Mouse (Mus musculus): ENCODE data around the gene Dnajc30.
"Not testable (repeated sequence)": the region's sequence is repeated elsewhere in the genome, so short reads cannot be mapped to it uniquely, and the experiment has no call there.

The Dnajc30 gene

DNA sequence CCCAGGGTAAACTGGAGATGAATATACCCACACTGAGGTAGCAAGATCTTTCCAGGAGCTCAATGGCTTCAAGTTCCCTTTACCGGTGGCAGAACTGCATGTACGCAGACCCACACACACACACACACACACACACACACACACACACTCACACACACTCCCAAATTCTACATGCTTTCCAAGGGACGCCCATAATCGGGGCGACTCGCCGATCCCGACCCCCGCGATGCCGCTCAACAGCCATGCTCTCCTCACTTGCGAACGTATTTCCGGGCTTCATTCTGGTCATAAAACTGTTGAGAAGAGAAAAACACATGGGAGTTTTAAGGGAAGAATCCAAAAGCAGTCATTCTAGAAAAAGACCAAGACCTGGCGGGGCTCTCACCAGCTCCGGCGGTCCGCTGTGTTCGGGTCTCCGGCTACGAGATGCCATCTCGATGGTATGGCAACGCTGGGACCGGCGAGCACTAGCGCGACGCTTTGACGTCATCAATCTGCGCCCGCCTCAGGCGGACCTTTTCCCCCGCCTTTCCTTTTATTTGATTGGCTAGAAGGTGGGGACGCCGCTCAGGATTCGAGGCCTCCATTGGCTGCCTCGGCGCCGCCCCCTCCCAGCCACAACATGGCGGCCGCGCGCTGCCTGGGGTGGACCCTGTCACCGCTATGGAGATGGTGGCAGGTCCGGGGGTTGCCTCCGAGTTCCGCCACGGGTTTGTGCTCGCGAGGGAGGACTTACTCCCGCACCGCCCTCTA lies at the start of gene Dnajc30:
Gene Dnajc30, plus strand, starts transcription at position 574 of the 753 bp plus-strand sequence.
- DNase-seq: peak; percentile 96 to 98

DNA sequence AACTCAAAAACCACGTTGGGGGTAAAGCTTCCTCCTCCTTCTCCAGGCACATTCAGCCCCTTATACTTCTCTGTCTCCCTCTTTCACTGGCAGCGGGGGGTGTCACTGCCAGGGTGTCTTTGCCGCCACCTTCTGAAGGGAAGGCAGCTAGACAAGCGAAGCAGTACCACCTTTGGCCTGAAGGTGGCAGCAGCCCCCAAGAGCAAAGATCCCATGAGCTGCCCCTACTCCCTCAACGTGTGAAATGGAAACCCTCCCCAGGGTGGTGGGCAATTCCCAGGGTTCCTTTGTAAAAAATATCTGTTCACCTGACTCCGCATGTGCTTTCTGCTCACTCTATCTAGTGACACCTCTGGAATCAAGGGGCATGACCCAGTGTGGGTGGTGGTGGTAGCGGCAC lies 48.5 kb upstream of the Dnajc30 start:
- DNase-seq: peak; percentile 86 to 92

GRCm38 (mm10) chr5:135016224-135016759 lies 47.7 kb upstream of the Dnajc30 start:
- no peak for DNase-seq

- peak; percentile 92 to 93 for DNase-seq
Observed at GRCm38 (mm10) chr5:135021814-135022213, 42.2 kb upstream of the Dnajc30 start.

DNA sequence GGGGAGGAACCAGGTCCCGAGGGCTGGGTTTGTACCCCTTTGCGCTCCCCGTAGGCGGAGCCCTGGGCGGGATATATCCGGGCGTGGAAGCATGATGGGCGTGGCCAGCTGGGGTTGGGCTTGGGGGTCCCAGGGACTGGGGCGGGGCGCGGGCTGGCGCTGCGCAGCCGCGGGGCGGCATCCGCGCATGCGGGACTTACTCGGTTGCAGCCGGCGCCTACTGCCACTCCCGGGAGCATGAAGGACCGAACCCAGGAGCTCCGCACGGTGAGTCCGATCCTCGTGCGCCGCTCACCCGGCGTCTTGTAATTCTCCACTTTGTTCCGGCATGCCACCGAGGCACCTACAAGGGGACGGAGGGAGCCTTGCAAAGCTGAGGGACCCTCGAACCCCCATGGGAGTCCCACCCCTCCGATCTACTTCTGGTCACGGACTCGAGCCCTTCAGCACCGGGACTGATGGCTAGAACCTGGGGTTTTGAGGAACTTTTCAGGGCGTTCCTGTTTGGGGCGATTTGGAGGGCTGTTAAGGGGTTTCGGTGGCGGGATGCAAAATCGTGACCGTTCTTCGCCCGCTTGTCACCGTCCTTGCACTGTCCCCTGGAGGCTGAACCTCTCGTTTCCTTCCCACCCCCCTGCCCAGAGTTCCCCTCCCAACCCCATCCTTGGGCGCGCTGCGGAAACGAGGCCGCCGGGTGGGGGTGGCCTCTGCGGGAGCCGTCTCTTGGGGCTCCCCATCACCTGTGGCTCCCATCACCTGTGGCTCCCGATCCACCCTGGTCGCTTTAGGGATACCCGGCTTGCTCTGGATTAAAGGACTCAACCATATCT lies 40.4 kb upstream of the Dnajc30 start, which contains the start of gene Stx1a:
Gene Stx1a, plus strand, starts transcription at position 139 of the 830 bp plus-strand sequence.
- peak; percentile 47 to 54 for DNase-seq

DNA sequence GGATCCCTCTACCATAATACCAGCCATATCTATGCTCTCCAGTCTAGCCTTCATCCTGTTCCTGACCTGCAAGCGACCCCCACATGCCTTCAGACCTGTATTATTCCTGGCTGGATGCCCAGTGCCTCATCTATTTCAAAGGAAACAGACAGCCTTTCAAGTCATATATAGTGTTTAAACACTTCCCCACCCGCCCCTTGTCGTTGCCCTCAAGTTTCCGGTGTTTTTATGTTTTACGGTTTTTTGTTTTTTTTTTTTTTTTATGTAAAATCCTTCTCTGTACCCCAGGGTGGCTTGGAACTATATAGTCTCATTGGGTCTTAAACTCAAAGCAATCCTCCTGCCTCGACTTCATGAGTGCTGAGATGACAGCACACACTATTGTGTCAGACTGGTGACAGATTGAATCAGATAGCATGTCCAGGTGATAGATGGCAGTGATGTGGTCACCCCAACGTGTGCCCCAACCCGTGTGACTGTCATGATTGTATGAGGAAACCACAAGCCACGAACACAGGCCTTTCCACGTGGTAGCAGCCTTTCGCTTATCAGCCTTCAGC lies 39.3 kb upstream of the Dnajc30 start:
- DNase-seq: no peak

- no peak for DNase-seq
Observed at GRCm38 (mm10) chr5:135025899-135026298, 38.1 kb upstream of the Dnajc30 start.

GRCm38 (mm10) chr5:135029007-135029854 lies 34.8 kb upstream of the Dnajc30 start:
- peak; percentile 71 to 76 for DNase-seq

GRCm38 (mm10) chr5:135032581-135032980 lies 31.4 kb upstream of the Dnajc30 start:
- DNase-seq: no peak

DNA sequence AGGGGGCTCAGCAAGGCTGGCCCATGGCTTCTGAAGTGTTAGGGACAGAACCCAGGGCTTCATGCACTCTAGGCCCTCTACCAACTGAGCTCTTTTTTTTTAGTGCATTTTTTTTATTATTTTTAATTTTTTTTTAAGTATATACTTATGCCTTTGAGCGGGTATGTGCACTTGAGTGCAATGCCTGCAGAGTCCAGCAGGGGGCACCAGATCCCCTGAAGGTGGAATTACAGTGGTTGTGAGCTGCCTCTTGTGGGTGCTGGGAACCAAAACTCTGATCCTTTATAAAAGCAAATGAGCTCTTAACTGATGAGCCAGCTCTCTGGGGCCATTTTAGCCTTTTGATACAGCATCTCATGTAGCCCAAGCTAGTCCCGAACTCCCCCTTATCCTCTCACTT lies 29.4 kb upstream of the Dnajc30 start:
- DNase-seq: no peak

GRCm38 (mm10) chr5:135035608-135036359 lies 28.2 kb upstream of the Dnajc30 start:
- DNase-seq: no peak

GRCm38 (mm10) chr5:135037946-135038345 lies 26.1 kb upstream of the Dnajc30 start:
- DNase-seq: peak in 1 of 2 experiments; percentile 28

GRCm38 (mm10) chr5:135039541-135039940 lies 24.5 kb upstream of the Dnajc30 start:
- no peak for DNase-seq

DNA sequence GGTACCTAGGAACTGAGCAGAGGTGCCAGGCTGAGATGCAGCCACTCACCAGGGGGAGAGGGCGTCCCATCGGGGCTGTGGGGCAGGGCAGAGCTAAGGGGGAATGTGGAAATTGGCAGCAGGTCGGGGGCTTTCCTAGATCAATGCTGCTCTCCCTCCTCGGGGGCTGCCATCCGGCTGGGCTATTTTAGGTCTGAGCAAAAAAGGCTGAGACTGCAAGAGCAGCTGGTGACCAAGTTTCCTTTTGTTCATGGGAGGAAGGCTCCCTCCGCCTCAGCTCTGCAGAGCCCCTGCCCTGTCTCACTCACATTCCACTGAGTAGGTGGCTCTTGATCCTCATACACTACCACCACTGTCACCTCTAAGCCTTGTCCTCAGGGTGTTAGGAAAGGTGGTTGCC lies 23.9 kb upstream of the Dnajc30 start:
- no peak for DNase-seq

DNA sequence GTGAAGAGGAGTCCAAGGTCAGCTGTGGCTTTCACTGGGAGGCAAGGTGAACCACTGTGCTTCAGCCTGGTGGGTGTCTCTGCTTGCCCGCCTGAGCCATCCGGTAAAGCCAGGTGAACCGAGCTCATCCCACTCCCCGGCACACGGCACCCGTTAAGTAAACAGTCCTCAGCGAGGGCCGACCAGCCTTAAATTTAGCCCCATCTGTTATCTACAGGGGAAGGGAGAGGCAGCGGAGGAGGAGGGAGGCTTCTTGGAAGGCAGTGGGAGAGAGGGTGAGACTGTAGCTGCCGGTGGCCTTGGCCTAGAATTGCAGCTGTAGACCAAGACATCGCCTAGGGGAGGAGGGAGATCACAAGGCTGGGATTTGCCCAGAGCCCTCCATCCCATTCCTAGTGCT lies 23.2 kb upstream of the Dnajc30 start:
- no peak for DNase-seq

GRCm38 (mm10) chr5:135042105-135042788 lies 21.8 kb upstream of the Dnajc30 start:
- no peak for DNase-seq

GRCm38 (mm10) chr5:135044575-135044974 lies 19.4 kb upstream of the Dnajc30 start:
- DNase-seq: no peak

- DNase-seq: no peak
Observed at GRCm38 (mm10) chr5:135048539-135048938, 15.5 kb upstream of the Dnajc30 start.

GRCm38 (mm10) chr5:135049268-135049667 lies 14.7 kb upstream of the Dnajc30 start:
- not testable (repeated sequence) for DNase-seq

GRCm38 (mm10) chr5:135053356-135053755 lies 10.6 kb upstream of the Dnajc30 start:
- no peak for DNase-seq

GRCm38 (mm10) chr5:135064382-135064766 lies 372 bp downstream of the Dnajc30 start:
- DNase-seq: peak in 1 of 2 experiments; percentile 41
